Mouse (Mus musculus) megakaryocyte, embryonic 14.5 days (primary cell): ENCODE measurements around the gene Plekhg3.

Experiments
- FLI1 ChIP-seq: IDR thresholded peaks from 2 replicates; pipeline ENCODE4 v1.6.1; 2012; ENCODE audit warnings: low read length, inconsistent platforms, mixed read lengths
- GATA1 ChIP-seq: IDR thresholded peaks from 3 replicates; pipeline ENCODE4 v1.6.1; 2012; ENCODE audit warnings: mixed read lengths, low read length, inconsistent platforms, borderline replicate concordance

GRCm38 (mm10) chr12:76512731-76513130, 18.0 kb upstream of the Plekhg3 start:
- no peak for TF ChIP-seq GATA1
- TF ChIP-seq FLI1, result no peak
